Mouse (Mus musculus) G1E (cell line): ENCODE results near the gene Traf3ip2.

ENCODE experiments used
- CTCF ChIP-seq: IDR thresholded peaks from 2 replicates; pipeline ENCODE4 v1.5.1; 2012; ENCODE audit warnings: low read depth, low read length, inconsistent platforms, mixed read lengths
- GATA1 ChIP-seq: IDR thresholded peaks from 2 replicates; pipeline ENCODE4 v1.6.1; 2012; ENCODE audit warnings: borderline replicate concordance, low read length, inconsistent platforms, mixed read lengths
- GATA2 ChIP-seq: IDR thresholded peaks from 2 replicates; pipeline ENCODE4 v1.6.1; 2012; ENCODE audit warnings: low read depth, low read length, inconsistent platforms, borderline replicate concordance
- POLR2AphosphoS5 ChIP-seq: IDR thresholded peaks from 2 replicates; pipeline ENCODE4 v1.6.1; 2012; ENCODE audit warnings: low read depth, low read length, inconsistent platforms; ENCODE audit not compliant: insufficient replicate concordance
- TAL1 ChIP-seq: conservative IDR thresholded peaks from 2 replicates; pipeline ENCODE4 v1.6.1; 2012; ENCODE audit warnings: low read depth, low read length, inconsistent platforms, mixed read lengths

DNA sequence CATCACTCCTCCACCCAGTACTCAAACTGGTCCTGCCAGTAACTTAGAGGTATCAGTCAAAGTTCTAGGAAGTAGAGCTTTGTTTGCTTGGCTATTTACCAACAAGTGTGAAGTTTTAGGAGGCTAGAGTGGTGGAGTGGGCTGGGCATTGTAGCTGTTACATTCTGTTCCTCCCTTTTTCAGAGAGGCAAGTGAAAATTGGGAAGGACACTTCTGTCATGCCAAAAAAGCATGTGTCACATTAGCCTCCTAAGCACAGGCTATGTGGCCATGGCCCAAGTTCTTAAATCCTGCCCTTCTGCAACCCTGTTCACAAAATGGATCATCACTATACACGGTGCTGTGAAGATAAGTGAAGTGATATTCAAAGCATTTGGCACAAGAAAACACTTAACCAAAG, 34.4 kb downstream of the Traf3ip2 start:
- TF ChIP-seq CTCF = no peak
- no peak for TF ChIP-seq TAL1
- no peak for TF ChIP-seq POLR2AphosphoS5
- TF ChIP-seq GATA1 = no peak
- TF ChIP-seq GATA2 = no peak
